Mouse (Mus musculus) forebrain, embryonic 11.5 days (tissue): ENCODE measurements at regions not wholly inside any gene's neighbourhood (a gene's known extent, or its start where the extent isn't known, plus 50 kb on each side); places are given as distances from the start of the nearest gene placed in this dataset.
A peak's percentile ranks its signal among the peaks of the same experiment; 100 is the strongest.

Experiments
- ATAC-seq: fragments of 200-750 bp; cut with Nextera tagmentation; replicated peaks from 2 replicates; pipeline ENCODE4 v1.8.0; 2017; ENCODE audit warnings: moderate TSS enrichment; ENCODE audit not compliant: low FRiP score
- DNase-seq: peaks from one replicate; pipeline ENCODE4 v3.0.0-alpha.2; 2017; ENCODE audit warnings: low spot score
- H3K27ac ChIP-seq: fragments of 300-500 bp; sonication (generic); 2 replicates; pipeline ENCODE4 v1.5.1; 2014; ENCODE audit warnings: low read depth, low read length
- H3K27me3 ChIP-seq: fragments of 300-500 bp; sonication (generic); 2 replicates; pipeline ENCODE4 v1.6.1; 2014; ENCODE audit warnings: mild to moderate bottlenecking, low read length, mixed read lengths; ENCODE audit not compliant: control insufficient read depth, insufficient read depth
- H3K36me3 ChIP-seq: fragments of 300-500 bp; sonication (generic); 2 replicates; pipeline ENCODE4 v1.6.1; 2014; ENCODE audit warnings: mild to moderate bottlenecking, low read length, moderate library complexity, mixed read lengths; ENCODE audit not compliant: control insufficient read depth, insufficient read depth
- H3K4me1 ChIP-seq: fragments of 300-500 bp; sonication (generic); replicated peaks from 2 replicates; pipeline ENCODE4 v1.6.1; 2014; ENCODE audit warnings: low read length, mixed read lengths; ENCODE audit not compliant: control insufficient read depth, insufficient read depth
- H3K4me2 ChIP-seq: fragments of 300-500 bp; sonication (generic); 2 replicates; pipeline ENCODE4 v1.6.1; 2014; ENCODE audit warnings: low read depth, mild to moderate bottlenecking, low read length, moderate library complexity, mixed read lengths; ENCODE audit not compliant: severe bottlenecking
- H3K4me3 ChIP-seq: fragments of 300-500 bp; sonication (generic); 2 replicates; pipeline ENCODE4 v1.5.1; 2014; ENCODE audit warnings: low read depth, low read length
- H3K9ac ChIP-seq: fragments of 300-500 bp; sonication (generic); 2 replicates; pipeline ENCODE4 v1.6.1; 2014; ENCODE audit warnings: low read length
- H3K9me3 ChIP-seq: fragments of 300-500 bp; sonication (generic); 2 replicates; pipeline ENCODE4 v1.6.1; 2016; ENCODE audit warnings: low read length, mixed read lengths; ENCODE audit not compliant: control insufficient read depth
- WGBS: fragments of 180-500 bp; shearing (Covaris S2); extraction: QIAGEN DNeasy Blood & Tissue Kit; methylation state at CpG from one replicate; pipeline ENCODE4 v1.1.7; 2014; 5-methylcytosine and 5-hydroxymethylcytosine counted together

DNA sequence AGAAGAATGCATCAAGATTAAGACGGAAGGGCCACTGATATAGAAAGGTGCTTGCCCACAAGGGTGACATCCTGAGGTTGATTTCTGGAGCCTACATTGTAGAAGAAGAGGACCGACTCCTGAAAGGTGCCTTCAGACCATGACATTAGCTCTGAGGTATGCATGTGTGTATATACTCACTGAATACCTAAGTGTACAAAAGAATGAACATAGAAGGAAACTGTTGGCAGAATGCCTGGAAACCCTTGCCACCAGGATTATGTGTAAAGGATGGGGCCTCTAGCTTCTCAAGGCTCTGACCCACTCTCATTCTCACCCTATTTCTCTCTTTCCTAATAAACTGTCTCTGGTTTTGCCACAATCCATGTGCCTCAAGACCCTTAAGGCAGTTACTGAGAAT, 90.7 kb upstream of the Ercc6l2 start:
- Histone ChIP-seq H3K36me3 (no peaks in the 10 kb centered on the region), H3K27me3 (no peaks in the 10 kb centered on the region), H3K4me2 (no peak overlapping the region), H3K27ac (no peak overlapping the region), H3K4me1 (peaks cover 2% of the 10 kb centered on the region; the same call in 1 of the 2 replicates), H3K4me3 (no peak overlapping the region), H3K9ac (no peak overlapping the region), H3K9me3 (no peaks in the 10 kb centered on the region)
- ATAC-seq (no peak), DNase-seq (no peak)
- WGBS: 95% methylated on average over 2 of the region's 2 CpGs

DNA sequence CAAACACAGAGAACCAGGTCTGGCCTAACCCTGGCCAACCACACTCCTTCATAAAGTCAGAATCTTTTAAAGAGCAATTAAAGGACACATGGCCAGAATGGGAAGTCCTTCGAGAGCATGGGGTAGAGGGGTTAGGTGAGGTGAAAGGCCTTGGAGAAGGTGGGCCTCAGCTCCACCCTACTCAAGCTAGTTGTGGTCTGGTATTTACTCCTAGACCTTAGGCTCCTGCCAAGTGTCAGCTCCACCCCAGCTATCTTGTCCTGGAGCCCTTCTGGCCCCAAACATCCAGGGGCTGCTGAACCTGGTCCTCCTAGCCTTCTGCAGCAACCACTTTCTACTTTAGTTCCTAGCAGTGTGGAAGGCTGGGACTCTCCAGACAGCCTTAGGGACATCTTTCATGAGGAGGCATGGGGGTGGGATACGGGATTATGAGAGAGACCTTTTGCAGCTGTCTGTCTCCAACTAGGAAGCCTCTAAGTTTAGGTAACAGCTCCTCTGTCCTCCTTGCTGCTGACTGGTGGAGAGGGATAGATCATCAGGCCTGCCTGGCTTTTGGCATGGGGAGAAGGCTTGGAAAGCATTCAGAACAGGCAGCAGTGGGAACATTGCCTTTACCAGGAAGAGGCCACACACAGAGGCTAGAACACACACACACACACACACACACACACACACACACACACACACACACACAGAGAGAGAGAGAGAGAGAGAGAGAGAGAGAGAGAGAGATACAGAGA, 90.0 kb upstream of the Ercc6l2 start:
- 76% methylated on average over 2 of the region's 2 CpGs for WGBS
- no peaks in the 10 kb centered on the region for H3K9me3 ChIP-seq
- no peaks in the 10 kb centered on the region for H3K36me3 ChIP-seq
- H3K9ac ChIP-seq: no peak overlapping the region
- H3K27me3 ChIP-seq: no peaks in the 10 kb centered on the region
- H3K4me2 ChIP-seq: no peak overlapping the region
- no peaks in the 10 kb centered on the region; the same call in 1 of the 2 replicates for H3K4me1 ChIP-seq
- ATAC-seq: no peak
- DNase-seq: no peak
- H3K27ac ChIP-seq: no peak overlapping the region
- no peak overlapping the region for H3K4me3 ChIP-seq

DNA sequence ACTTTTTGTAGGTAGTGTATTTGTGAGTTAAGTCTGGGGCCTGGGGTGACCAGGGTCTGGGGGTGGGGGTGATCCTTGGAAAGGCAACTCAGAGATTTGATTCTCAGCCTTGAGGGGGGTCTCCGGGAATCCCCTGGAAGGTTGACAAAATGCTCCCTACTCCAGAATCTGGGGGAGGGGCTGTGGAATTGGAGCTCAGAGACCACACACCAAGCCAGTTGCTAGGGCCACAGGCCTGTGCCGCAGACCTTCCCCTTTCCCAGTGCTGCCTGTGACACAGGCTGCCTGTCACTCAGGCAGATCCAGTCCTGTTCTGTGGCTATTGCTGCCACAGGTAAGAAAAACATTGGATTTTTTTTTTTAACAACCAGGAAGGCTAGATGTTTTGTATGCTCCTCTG, 89.0 kb upstream of the Ercc6l2 start:
- Histone ChIP-seq H3K9ac (no peak overlapping the region), H3K9me3 (no peaks in the 10 kb centered on the region), H3K4me1 (no peaks in the 10 kb centered on the region; the same call in 1 of the 2 replicates), H3K36me3 (no peaks in the 10 kb centered on the region), H3K27ac (no peak overlapping the region), H3K27me3 (no peaks in the 10 kb centered on the region), H3K4me2 (no peak overlapping the region), H3K4me3 (no peak overlapping the region)
- DNase-seq: no peak
- 0 out of 2 replicates have a peak, but pooled peaks have one; percentile 33 for ATAC-seq
- 0% methylated on average over 2 of the region's 2 CpGs for WGBS

DNA sequence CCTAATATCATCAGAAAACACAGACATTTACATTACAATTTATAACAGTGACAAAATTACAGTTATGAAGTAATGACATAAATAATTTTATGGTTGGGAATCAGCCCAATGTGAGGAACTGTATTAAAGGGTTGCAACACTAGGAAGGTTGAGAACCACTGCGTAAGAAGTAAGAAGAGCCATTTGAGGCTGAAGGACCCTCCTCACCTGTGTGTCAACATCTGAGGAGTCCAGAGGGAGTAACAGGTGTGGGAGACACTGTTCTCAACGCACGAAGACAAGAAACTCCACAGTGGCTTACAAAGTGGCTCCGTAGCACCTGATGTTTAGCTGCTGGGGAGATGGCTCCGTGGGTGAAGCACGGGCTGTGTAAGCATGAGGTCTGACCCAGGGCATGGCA, 88.5 kb upstream of the Ercc6l2 start:
- DNase-seq (no peak), ATAC-seq (no peak)
- Histone ChIP-seq H3K27me3 (no peaks in the 10 kb centered on the region), H3K4me1 (no peaks in the 10 kb centered on the region; the same call in 1 of the 2 replicates), H3K4me2 (no peak overlapping the region), H3K4me3 (no peak overlapping the region), H3K27ac (no peak overlapping the region), H3K9ac (no peak overlapping the region), H3K9me3 (no peaks in the 10 kb centered on the region), H3K36me3 (no peaks in the 10 kb centered on the region)
- 87% methylated on average over 6 of the region's 6 CpGs for WGBS

DNA sequence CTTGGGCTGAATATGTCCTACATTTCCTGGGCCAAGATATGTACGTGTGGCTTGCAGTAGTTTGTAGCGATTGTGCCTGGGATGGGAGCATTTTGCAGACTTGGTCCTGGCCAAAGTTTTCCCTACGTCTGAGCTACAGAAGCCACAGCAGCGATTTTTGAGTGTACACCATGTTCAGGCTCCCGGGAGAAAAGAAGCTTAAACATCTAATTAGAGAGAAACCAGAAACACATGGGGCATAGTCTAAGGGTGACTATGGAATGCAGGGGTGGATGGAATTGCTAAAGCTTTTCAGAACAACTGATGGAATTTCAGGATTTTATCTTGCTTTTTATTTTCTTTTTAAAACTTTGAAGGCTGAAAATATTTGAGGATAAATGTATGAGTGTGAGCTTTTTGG, 79.3 kb upstream of the Ercc6l2 start:
- no peak overlapping the region for H3K4me3 ChIP-seq
- H3K4me2 ChIP-seq: no peak overlapping the region
- 83% methylated on average over 5 of the region's 5 CpGs for WGBS
- no peaks in the 10 kb centered on the region; the same call in 1 of the 2 replicates for H3K9me3 ChIP-seq
- H3K4me1 ChIP-seq: no peaks in the 10 kb centered on the region
- H3K9ac ChIP-seq: no peak overlapping the region
- H3K27ac ChIP-seq: no peak overlapping the region
- DNase-seq (no peak), ATAC-seq (no peak)
- H3K27me3 ChIP-seq: no peaks in the 10 kb centered on the region
- no peaks in the 10 kb centered on the region for H3K36me3 ChIP-seq

DNA sequence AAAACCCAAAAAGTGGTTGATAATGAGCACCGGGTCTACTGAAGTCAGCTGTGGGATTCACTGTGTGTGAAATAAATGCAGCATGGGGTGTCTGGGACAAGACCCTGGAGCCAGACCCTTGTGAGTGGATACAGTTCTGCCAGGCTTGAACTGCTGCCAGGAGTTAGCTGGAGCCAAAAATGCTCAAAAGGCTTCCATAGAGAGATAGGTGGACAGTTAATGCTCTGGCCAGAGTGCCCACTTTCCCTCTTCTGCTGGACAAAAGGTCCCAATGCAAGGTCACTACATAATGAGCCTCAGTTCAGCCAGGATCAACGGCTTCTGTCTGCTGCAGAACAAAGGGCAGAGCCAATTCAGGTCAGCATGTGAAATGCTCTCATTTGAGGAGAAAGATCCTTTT, 73.2 kb upstream of the Ercc6l2 start:
- no peaks in the 10 kb centered on the region for H3K27me3 ChIP-seq
- no peaks in the 10 kb centered on the region for H3K36me3 ChIP-seq
- no peaks in the 10 kb centered on the region for H3K9me3 ChIP-seq
- 48% methylated on average over 2 of the region's 2 CpGs for WGBS
- H3K4me3 ChIP-seq: no peak overlapping the region
- no peak overlapping the region for H3K9ac ChIP-seq
- H3K4me1 ChIP-seq: no peaks in the 10 kb centered on the region
- no peak overlapping the region for H3K4me2 ChIP-seq
- no peak overlapping the region for H3K27ac ChIP-seq
- ATAC-seq (no peak), DNase-seq (no peak)

DNA sequence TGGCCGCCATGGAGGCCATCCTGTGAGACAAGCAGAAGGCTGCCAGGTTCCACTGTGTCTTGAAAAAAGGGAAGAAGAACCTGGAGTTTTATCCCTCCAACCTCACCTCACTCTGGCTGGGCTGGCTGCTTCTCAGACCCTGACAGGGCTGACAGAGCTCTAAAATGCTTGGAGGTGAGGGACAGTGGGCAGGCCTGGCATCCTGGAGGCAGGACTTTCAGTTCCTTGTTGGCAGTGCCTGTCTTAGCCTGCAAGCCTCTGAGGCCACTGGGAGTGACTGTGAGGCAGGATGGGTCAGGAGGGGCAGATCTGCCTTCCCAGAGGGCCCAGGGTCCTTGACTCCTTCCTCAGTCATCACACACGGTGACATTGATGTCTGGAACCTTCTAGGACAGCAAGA, 66.3 kb upstream of the Ercc6l2 start:
- no peaks in the 10 kb centered on the region for H3K27me3 ChIP-seq
- H3K9ac ChIP-seq: no peak overlapping the region
- DNase-seq: no peak
- no peak for ATAC-seq
- no peaks in the 10 kb centered on the region for H3K36me3 ChIP-seq
- H3K4me3 ChIP-seq: no peak overlapping the region
- H3K4me2 ChIP-seq: no peak overlapping the region
- H3K4me1 ChIP-seq: no peaks in the 10 kb centered on the region
- H3K9me3 ChIP-seq: no peaks in the 10 kb centered on the region; the same call in 1 of the 2 replicates
- WGBS: 83% methylated on average over 2 of the region's 2 CpGs
- no peak overlapping the region for H3K27ac ChIP-seq

DNA sequence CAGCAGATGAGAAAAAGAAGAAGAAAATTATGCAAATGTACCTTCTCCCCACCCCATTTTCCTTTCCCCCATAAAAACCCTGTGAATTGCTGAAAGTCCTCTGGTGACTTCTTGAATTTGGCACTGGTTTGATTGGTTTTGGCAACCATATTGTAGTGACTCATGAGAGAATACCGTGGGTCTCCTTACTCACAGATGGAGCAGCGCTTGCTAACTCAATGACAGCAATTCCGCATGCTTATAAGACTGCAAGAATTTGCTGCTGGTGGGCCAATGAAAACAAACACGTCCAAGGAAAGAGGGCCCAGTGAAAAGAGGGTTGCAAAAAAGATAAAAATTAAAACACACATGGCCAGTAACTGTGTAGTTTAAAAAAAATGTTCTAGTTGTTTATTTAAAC, 65.0 kb upstream of the Ercc6l2 start:
- H3K36me3 ChIP-seq: no peaks in the 10 kb centered on the region
- H3K9ac ChIP-seq: no peak overlapping the region
- no peaks in the 10 kb centered on the region for H3K4me1 ChIP-seq
- ATAC-seq (no peak), DNase-seq (no peak)
- 82% methylated on average over 4 of the region's 4 CpGs for WGBS
- no peaks in the 10 kb centered on the region; the same call in 1 of the 2 replicates for H3K9me3 ChIP-seq
- H3K4me3 ChIP-seq: no peak overlapping the region
- no peak overlapping the region for H3K4me2 ChIP-seq
- no peaks in the 10 kb centered on the region for H3K27me3 ChIP-seq
- no peak overlapping the region for H3K27ac ChIP-seq

DNA sequence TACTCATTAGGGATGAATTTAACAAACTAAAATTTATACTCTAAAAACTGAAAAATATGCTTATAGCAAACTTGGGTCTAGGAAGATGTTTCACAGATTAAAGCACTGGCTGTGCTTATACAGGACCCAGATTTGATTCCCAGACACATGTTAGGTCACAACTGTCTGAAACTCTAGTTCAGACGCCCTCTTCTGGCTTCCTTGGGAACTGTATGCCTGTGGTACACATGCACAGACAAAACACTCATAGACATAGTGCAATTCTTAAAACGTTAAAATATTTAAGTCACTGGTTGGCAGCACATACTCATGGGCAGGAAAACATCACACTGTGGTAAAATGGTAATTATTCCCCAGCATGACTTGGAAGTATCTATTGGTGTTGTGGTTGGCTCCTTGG, 63.8 kb upstream of the Ercc6l2 start:
- H3K27me3 ChIP-seq: no peaks in the 10 kb centered on the region
- 62% methylated on average over 2 of the region's 2 CpGs for WGBS
- no peak overlapping the region for H3K4me2 ChIP-seq
- H3K4me3 ChIP-seq: no peak overlapping the region
- DNase-seq (no peak), ATAC-seq (no peak)
- no peak overlapping the region for H3K27ac ChIP-seq
- H3K9me3 ChIP-seq: no peaks in the 10 kb centered on the region; the same call in 1 of the 2 replicates
- H3K36me3 ChIP-seq: no peaks in the 10 kb centered on the region
- no peaks in the 10 kb centered on the region for H3K4me1 ChIP-seq
- no peak overlapping the region for H3K9ac ChIP-seq
